Mouse (Mus musculus) myocyte (in vitro differentiated cells): ENCODE results near the gene Nacad. TPM values are rescaled to one million over a fixed set of nuclear protein-coding genes. Genes with fewer than 3 reads are reported as not detected.

Experiments used
- H3K27me3 ChIP-seq: one replicate; pipeline ENCODE4 v1.6.1; 2011; ENCODE audit not compliant: control insufficient read depth, insufficient read depth, insufficient read length
- H3K36me3 ChIP-seq: one replicate; pipeline ENCODE4 v1.6.1; 2011; ENCODE audit not compliant: control insufficient read depth, insufficient read depth
- H3K4me2 ChIP-seq: one replicate; pipeline ENCODE4 v1.6.1; 2011; ENCODE audit warnings: low read depth, control low read depth
- H3K4me3 ChIP-seq: one replicate; pipeline ENCODE4 v1.5.1; 2011; ENCODE audit warnings: mild to moderate bottlenecking, control low read depth, moderate library complexity
- H3K79me2 ChIP-seq: one replicate; pipeline ENCODE4 v1.6.1; 2011; ENCODE audit not compliant: control insufficient read depth, insufficient read depth
- H3ac ChIP-seq: one replicate; pipeline ENCODE4 v1.6.1; 2011; ENCODE audit not compliant: control insufficient read depth, insufficient read length
- CEBPB ChIP-seq: IDR thresholded peaks from 2 replicates; pipeline ENCODE4 v1.6.1; 2011; ENCODE audit warnings: mild to moderate bottlenecking, moderate library complexity; ENCODE audit not compliant: poor library complexity, insufficient read depth, severe bottlenecking
- E2F4 ChIP-seq: IDR thresholded peaks from one replicate; pipeline ENCODE4 v1.6.1; 2011; ENCODE audit warnings: mild to moderate bottlenecking, control low read depth, moderate library complexity; ENCODE audit not compliant: insufficient read depth
- MAX ChIP-seq: IDR thresholded peaks from one replicate; pipeline ENCODE4 v1.6.1; 2011; ENCODE audit warnings: low read depth, mild to moderate bottlenecking, control low read depth
- MYOD1 ChIP-seq, 3 experiments: IDR thresholded peaks; one replicate each; pipeline ENCODE4 v1.6.1; 2011; ENCODE audit warnings: control low read depth in 2 of 3, low read depth in 2 of 3, mild to moderate bottlenecking in 2 of 3, moderate library complexity in 1 of 3; ENCODE audit not compliant: insufficient read length in 2 of 3, control insufficient read depth in 1 of 3
- MYOG ChIP-seq, 3 experiments: IDR thresholded peaks; one replicate each; pipeline ENCODE4 v1.6.1; 2011; ENCODE audit warnings: control low read depth in 2 of 3, low read depth in 2 of 3, mild to moderate bottlenecking in 2 of 3; ENCODE audit not compliant: insufficient read length in 2 of 3, control insufficient read depth in 1 of 3, insufficient read depth in 1 of 3
- POLR2A ChIP-seq: IDR thresholded peaks from one replicate; pipeline ENCODE4 v1.6.1; 2011; ENCODE audit warnings: low read depth, mild to moderate bottlenecking, control low read depth, moderate library complexity; ENCODE audit not compliant: insufficient read length
- POLR2AphosphoS2 ChIP-seq: IDR thresholded peaks from one replicate; pipeline ENCODE4 v1.6.1; 2011; ENCODE audit warnings: low read depth, control low read depth; ENCODE audit not compliant: insufficient read length
- REST ChIP-seq: IDR thresholded peaks from one replicate; pipeline ENCODE4 v1.6.1; 2011; ENCODE audit warnings: mild to moderate bottlenecking, control low read depth, moderate library complexity; ENCODE audit not compliant: insufficient read depth, insufficient read length
- SRF ChIP-seq: IDR thresholded peaks from one replicate; pipeline ENCODE4 v1.6.1; 2011; ENCODE audit warnings: low read depth; ENCODE audit not compliant: control insufficient read depth, insufficient read length
- TCF12 ChIP-seq: IDR thresholded peaks from one replicate; pipeline ENCODE4 v1.6.1; 2011; ENCODE audit warnings: mild to moderate bottlenecking, control low read depth; ENCODE audit not compliant: poor library complexity, insufficient read depth, severe bottlenecking
- TCF3 ChIP-seq: IDR thresholded peaks from one replicate; pipeline ENCODE4 v1.6.1; 2011; ENCODE audit warnings: low read depth, control low read depth; ENCODE audit not compliant: insufficient read length
- USF1 ChIP-seq: IDR thresholded peaks from one replicate; pipeline ENCODE4 v1.6.1; 2011; ENCODE audit warnings: low read depth, mild to moderate bottlenecking, control low read depth, moderate library complexity
- polyA plus RNA-seq: library from polyadenylated mRNA; unstranded; fragments of >200 nt; fragmentation: generic; extraction: Trizol; gene quantifications from one replicate; pipeline ENCODE4 v1.2.1, GENCODE M21; 2012; ENCODE audit warnings: missing spikeins

Nacad gene
- polyA plus RNA-seq, 1 experiment: 1.00 TPM

GRCm38 (mm10) chr11:6623704-6624103 lies 17.9 kb upstream of the Nacad start:
- H3K4me3 ChIP-seq: peak overlapping the region; percentile 98
- H3K36me3 ChIP-seq: peaks cover 34% of the 10 kb centered on the region
- H3K27me3 ChIP-seq: no peaks in the 10 kb centered on the region
- H3ac ChIP-seq: no peak overlapping the region
- H3K4me2 ChIP-seq: peak overlapping the region; percentile 98
- peaks cover 51% of the 10 kb centered on the region for H3K79me2 ChIP-seq
- TF ChIP-seq USF1 (no peak), MAX (no peak), MYOG (IDR thresholded peaks at IDR 0.05; ENCODE audit: control insufficient read depth in 1 of 3, insufficient read depth in 1 of 3, insufficient read length in 2 of 3, low read depth in 2 of 3) (no peak), SRF (no peak), CEBPB (no peak), MYOD1 (IDR thresholded peaks at IDR 0.05; ENCODE audit: control insufficient read depth in 1 of 3, insufficient read length in 2 of 3, low read depth in 2 of 3) (no peak), REST (no peak), TCF12 (no peak), TCF3 (no peak), E2F4 (no peak)

- Histone ChIP-seq H3K79me2 (no peaks in the 10 kb centered on the region), H3K36me3 (peaks cover 49% of the 10 kb centered on the region), H3K27me3 (no peaks in the 10 kb centered on the region), H3ac (no peak overlapping the region), H3K4me3 (no peak overlapping the region), H3K4me2 (no peak overlapping the region)
- TF ChIP-seq USF1 (no peak), POLR2AphosphoS2 (peak; percentile 35)
These were observed 9.7 kb upstream of the Nacad start for GRCm38 (mm10) chr11:6615250-6616205.

- Histone ChIP-seq H3K27me3 (no peaks in the 10 kb centered on the region), H3K79me2 (no peaks in the 10 kb centered on the region), H3ac (no peak overlapping the region), H3K4me3 (no peak overlapping the region), H3K36me3 (no peaks in the 10 kb centered on the region), H3K4me2 (peak overlapping the region; percentile 16)
- TF ChIP-seq SRF: no peak
- TF ChIP-seq TCF12: no peak
- no peak for TF ChIP-seq MYOG (IDR thresholded peaks at IDR 0.05; ENCODE audit: control insufficient read depth in 1 of 3, insufficient read depth in 1 of 3, insufficient read length in 2 of 3, low read depth in 2 of 3)
- TF ChIP-seq REST: no peak
- TF ChIP-seq POLR2AphosphoS2: no peak
These were observed 802 bp downstream of the Nacad start for GRCm38 (mm10) chr11:6605021-6605481.

GRCm38 (mm10) chr11:6604604-6604936 lies 1.3 kb downstream of the Nacad start:
- Histone ChIP-seq H3K36me3 (no peaks in the 10 kb centered on the region), H3K4me3 (no peak overlapping the region), H3K79me2 (no peaks in the 10 kb centered on the region), H3ac (no peak overlapping the region), H3K27me3 (no peaks in the 10 kb centered on the region), H3K4me2 (peak overlapping the region; percentile 16)
- TF ChIP-seq MYOD1 (IDR thresholded peaks at IDR 0.05; ENCODE audit: control insufficient read depth in 1 of 3, insufficient read length in 2 of 3, low read depth in 2 of 3) (no peak), E2F4 (no peak), TCF3 (no peak), SRF (no peak), CEBPB (no peak)

- TF ChIP-seq TCF12: no peak
- TF ChIP-seq POLR2A: no peak
- no peak for TF ChIP-seq CEBPB
- no peak for TF ChIP-seq MYOD1 (IDR thresholded peaks at IDR 0.05; ENCODE audit: control insufficient read depth in 1 of 3, insufficient read length in 2 of 3, low read depth in 2 of 3)
- no peak for TF ChIP-seq TCF3
- TF ChIP-seq POLR2AphosphoS2: no peak
- TF ChIP-seq USF1: no peak
- TF ChIP-seq REST: no peak
- no peak for TF ChIP-seq MYOG (IDR thresholded peaks at IDR 0.05; ENCODE audit: control insufficient read depth in 1 of 3, insufficient read depth in 1 of 3, insufficient read length in 2 of 3, low read depth in 2 of 3)
- no peak for TF ChIP-seq E2F4
- no peak for TF ChIP-seq MAX
- TF ChIP-seq SRF: no peak
- no peaks in the 10 kb centered on the region for H3K27me3 ChIP-seq
These were observed 1.8 kb downstream of the Nacad start for GRCm38 (mm10) chr11:6603887-6604603.

More at GRCm38 (mm10) chr11:6603887-6604603, 1.8 kb downstream of the Nacad start:
- Histone ChIP-seq H3ac (no peak overlapping the region), H3K79me2 (no peaks in the 10 kb centered on the region), H3K4me2 (peak overlapping the region; percentile 16), H3K36me3 (no peaks in the 10 kb centered on the region), H3K4me3 (no peak overlapping the region)
